Mouse (Mus musculus): ENCODE measurements around the gene Minar1.

DNA sequence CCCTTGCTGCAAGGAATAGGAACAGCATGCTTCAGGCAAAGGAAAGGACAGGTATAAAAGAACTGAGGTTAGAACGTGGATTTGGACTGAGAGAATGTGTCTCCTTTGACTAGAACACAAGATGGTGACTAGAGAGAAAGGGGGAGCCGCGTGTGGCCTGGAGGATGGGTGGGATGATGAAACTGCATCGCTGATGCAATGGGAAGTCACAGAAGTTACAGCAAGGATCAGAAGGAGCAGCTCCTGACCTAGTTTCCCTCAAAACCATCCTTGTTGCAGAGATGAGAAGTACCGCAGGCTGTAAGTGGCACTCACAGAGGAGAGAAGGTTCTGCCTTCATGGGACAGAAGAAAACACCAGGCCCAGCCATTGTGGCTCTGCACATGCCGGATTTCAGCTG lies 28.0 kb upstream of the Minar1 start:
- TF ChIP-seq CTCF (IDR thresholded peaks at IDR 0.05; ENCODE audit: borderline replicate concordance, insufficient read depth, low read depth, low read length) (no peak), POLR2A (IDR thresholded peaks at IDR 0.05; ENCODE audit: borderline replicate concordance, insufficient read depth, low read length) (no peak)
